Mouse (Mus musculus) embryonic facial prominence, embryonic 13.5 days (tissue): ENCODE measurements around the gene Tmem11. TPM values are rescaled to one million over a fixed set of nuclear protein-coding genes. Genes with fewer than 3 reads are reported as not detected.
"Not testable (repeated sequence)": the region's sequence is repeated elsewhere in the genome, so short reads cannot be mapped to it uniquely, and the experiment has no call there.

Experiments
- ATAC-seq: fragments of 200-750 bp; cut with Nextera tagmentation; 2 replicates; pipeline ENCODE4 v1.8.0; 2017; ENCODE audit warnings: low read depth; ENCODE audit not compliant: insufficient number of reproducible peaks, insufficient read depth, low FRiP score, low TSS enrichment
- H3K27ac ChIP-seq: fragments of 300-500 bp; sonication (generic); 2 replicates; pipeline ENCODE4 v1.5.1; 2015; ENCODE audit warnings: moderate library complexity, mild to moderate bottlenecking, inconsistent platforms
- H3K27me3 ChIP-seq: fragments of 300-500 bp; sonication (generic); 2 replicates; pipeline ENCODE4 v1.6.1; 2015; ENCODE audit warnings: mild to moderate bottlenecking, inconsistent platforms
- H3K36me3 ChIP-seq: fragments of 300-500 bp; sonication (generic); 2 replicates; pipeline ENCODE4 v1.6.1; 2015; ENCODE audit warnings: mild to moderate bottlenecking, inconsistent platforms
- H3K4me1 ChIP-seq: fragments of 300-500 bp; sonication (generic); 2 replicates; pipeline ENCODE4 v1.6.1; 2015; ENCODE audit warnings: inconsistent platforms
- H3K4me2 ChIP-seq: fragments of 300-500 bp; sonication (generic); 2 replicates; pipeline ENCODE4 v1.6.1; 2015; ENCODE audit warnings: moderate library complexity, mild to moderate bottlenecking, inconsistent platforms
- H3K4me3 ChIP-seq: fragments of 300-500 bp; sonication (generic); 2 replicates; pipeline ENCODE4 v1.5.1; 2015; ENCODE audit warnings: mild to moderate bottlenecking, inconsistent platforms
- H3K9ac ChIP-seq: fragments of 300-500 bp; sonication (generic); 2 replicates; pipeline ENCODE4 v1.6.1; 2015; ENCODE audit warnings: mild to moderate bottlenecking, inconsistent platforms
- H3K9me3 ChIP-seq: fragments of 300-500 bp; sonication (generic); 2 replicates; pipeline ENCODE4 v1.6.1; 2016; ENCODE audit warnings: inconsistent platforms
- WGBS: fragments of 180-500 bp; shearing (Covaris S2); methylation state at CpG from one replicate; pipeline ENCODE4 v1.1.7; 2015; ENCODE audit warnings: mixed read lengths; 5-methylcytosine and 5-hydroxymethylcytosine counted together
- polyA plus RNA-seq: library from polyadenylated mRNA; unstranded; fragments of >200 nt; fragmentation: Nextera tagmentation; extraction: Ambion mirVana; gene quantifications from 2 replicates; pipeline ENCODE4 v1.2.1, GENCODE M21; 2015

Gene Tmem11
- polyA plus RNA-seq, 1 experiment from 2014 or later, result 61.9 TPM

DNA sequence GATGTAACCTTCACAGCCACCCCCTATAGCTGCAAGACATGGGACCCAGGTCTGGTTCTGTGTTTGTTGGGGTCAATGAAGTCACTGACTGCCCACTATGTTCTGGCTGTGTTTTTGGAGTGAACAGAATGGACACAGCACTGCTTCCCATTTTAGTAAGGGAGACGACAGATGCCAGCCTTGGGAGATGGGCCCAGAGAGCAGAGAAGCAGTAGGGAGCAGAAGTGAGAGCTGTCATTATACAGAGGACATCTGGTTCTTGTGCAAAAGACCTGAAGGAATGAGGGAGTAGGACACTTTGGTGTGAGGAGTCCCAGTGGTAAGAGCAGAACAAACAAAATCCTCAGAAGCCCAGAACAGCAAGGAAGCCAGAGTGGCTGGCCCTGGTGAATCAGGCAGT, 30.6 kb upstream of the Tmem11 start:
- Histone ChIP-seq H3K27ac (no peak overlapping the region), H3K9ac (no peak overlapping the region), H3K4me3 (no peak overlapping the region), H3K36me3 (peaks cover 26% of the 10 kb centered on the region), H3K27me3 (no peaks in the 10 kb centered on the region), H3K4me2 (no peak overlapping the region), H3K9me3 (no peaks in the 10 kb centered on the region), H3K4me1 (peaks cover 23% of the 10 kb centered on the region)
- ATAC-seq, result no peak
- WGBS, result 79% methylated on average over 1 of the region's 1 CpGs

DNA sequence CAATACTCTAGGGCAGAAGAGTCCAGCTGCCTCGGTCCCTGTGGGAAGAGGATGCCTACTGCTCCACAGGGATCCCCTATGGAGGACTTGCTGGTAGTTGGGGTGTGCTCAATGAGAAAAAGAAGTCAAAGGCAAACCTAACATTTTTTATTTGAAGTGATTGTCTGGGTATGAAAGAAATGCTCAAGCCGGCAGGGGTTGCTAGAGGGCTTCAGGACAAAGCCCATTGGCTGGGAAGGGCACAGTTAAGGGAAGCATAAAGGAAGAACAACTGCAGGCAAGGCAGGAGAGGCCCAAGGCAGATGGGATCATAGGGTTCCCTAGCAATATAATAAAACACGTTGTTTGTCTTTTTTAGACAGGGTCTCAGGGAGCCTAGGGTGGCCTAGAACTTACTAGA, 29.0 kb upstream of the Tmem11 start:
- H3K27ac ChIP-seq, result no peak overlapping the region
- WGBS, result 65% methylated on average over 3 of the region's 3 CpGs
- H3K4me3 ChIP-seq, result no peak overlapping the region
- no peaks in the 10 kb centered on the region for H3K27me3 ChIP-seq
- ATAC-seq, result no peak
- no peaks in the 10 kb centered on the region for H3K9me3 ChIP-seq
- H3K4me1 ChIP-seq, result peaks cover 16% of the 10 kb centered on the region
- peaks cover 41% of the 10 kb centered on the region for H3K36me3 ChIP-seq
- no peak overlapping the region for H3K4me2 ChIP-seq
- H3K9ac ChIP-seq, result no peak overlapping the region

DNA sequence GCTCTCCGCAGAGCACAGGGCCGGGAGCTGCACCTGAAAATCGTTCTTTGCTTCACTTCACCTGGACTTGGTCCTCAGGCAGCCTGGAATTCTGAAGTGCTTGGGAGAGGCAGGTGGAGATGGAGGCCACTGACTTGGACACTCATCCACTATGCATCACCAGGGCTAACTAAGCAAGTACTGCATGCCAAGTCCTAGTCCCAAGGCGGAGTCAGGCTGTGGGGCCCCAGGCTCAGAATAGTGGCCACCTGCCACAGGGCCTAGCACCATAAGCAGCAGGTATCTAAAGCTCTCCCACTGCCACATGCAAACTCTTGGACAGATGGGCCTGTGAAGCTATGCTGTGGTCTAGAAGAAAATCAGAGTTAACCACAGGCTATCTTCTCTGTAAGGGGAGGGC, 27.4 kb upstream of the Tmem11 start:
- peaks cover 7% of the 10 kb centered on the region for H3K4me1 ChIP-seq
- 93% methylated on average over 4 of the region's 4 CpGs for WGBS
- ATAC-seq, result no peak

DNA sequence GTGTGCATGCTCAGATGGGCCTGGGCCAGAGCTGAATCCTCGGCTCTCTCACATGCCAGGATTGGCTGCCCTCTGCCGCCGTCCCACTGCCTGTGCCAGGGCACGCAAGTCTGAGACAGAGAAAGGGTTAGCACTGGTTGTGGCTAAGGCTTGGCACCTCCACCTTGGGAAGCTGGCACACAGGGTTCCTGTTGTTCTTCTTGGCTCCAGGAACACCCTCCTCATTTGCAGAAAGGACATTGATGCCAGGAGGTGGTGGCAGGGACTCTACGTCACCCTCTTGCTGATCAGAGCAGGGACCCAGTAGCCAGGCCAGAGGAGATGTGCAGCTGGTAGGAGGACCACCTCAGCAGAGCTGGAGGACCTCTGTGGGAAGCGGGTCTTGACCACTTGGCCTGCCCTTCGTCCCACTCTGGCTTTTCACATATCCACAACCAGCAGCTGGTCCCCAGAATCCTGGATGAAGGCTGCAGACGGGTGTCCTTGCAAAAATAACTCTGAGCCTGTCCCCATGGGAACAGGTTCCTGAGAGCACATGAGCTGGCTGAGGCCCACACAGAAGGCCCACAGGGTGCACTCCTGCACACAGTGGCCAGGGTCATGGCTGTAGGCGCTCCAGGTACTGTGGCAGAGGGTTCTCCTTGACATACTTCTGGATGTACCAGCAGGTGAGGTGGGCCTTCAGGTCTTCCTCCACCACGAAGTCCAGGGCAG, 26.5 kb upstream of the Tmem11 start:
- WGBS, result 90% methylated on average over 10 of the region's 10 CpGs
- Histone ChIP-seq H3K9me3 (no peaks in the 10 kb centered on the region), H3K27ac (no peak overlapping the region), H3K4me2 (no peak overlapping the region), H3K4me3 (no peak overlapping the region), H3K36me3 (peaks cover 41% of the 10 kb centered on the region), H3K4me1 (peaks cover 5% of the 10 kb centered on the region; the same call in 1 of the 2 replicates), H3K27me3 (no peaks in the 10 kb centered on the region), H3K9ac (no peak overlapping the region)
- no peak for ATAC-seq

More for the DNA sequence above, 27.4 kb upstream of the Tmem11 start:
- no peaks in the 10 kb centered on the region for H3K9me3 ChIP-seq
- no peak overlapping the region for H3K9ac ChIP-seq
- no peak overlapping the region for H3K4me3 ChIP-seq
- no peak overlapping the region for H3K4me2 ChIP-seq
- H3K27ac ChIP-seq, result no peak overlapping the region
- no peaks in the 10 kb centered on the region for H3K27me3 ChIP-seq
- peaks cover 41% of the 10 kb centered on the region for H3K36me3 ChIP-seq

DNA sequence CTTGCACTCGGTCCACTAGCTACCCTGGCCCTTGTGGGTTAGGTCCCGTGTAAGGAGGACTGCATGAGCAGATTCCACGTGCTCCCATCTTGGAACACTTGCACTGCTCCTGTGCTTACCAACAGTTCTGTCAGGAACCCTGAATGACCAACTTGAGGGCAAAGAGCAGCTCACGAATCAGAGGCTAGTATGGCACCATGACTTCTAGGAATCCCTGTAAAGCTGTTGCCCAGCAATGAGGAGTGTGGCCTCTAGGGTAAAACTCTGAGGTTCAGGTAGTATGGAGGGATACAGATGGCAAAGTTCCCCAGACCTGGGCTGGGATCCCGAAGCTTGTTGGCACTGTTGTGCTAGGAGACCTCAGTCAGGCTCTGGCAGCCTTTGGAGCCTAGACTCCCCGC, 24.6 kb upstream of the Tmem11 start:
- Histone ChIP-seq H3K4me2 (no peak overlapping the region), H3K36me3 (peaks cover 39% of the 10 kb centered on the region), H3K9me3 (no peaks in the 10 kb centered on the region), H3K27me3 (no peaks in the 10 kb centered on the region), H3K4me3 (no peak overlapping the region), H3K27ac (no peak overlapping the region), H3K9ac (no peak overlapping the region), H3K4me1 (peaks cover 5% of the 10 kb centered on the region; the same call in 1 of the 2 replicates)
- no peak for ATAC-seq
- 89% methylated on average over 6 of the region's 6 CpGs for WGBS

DNA sequence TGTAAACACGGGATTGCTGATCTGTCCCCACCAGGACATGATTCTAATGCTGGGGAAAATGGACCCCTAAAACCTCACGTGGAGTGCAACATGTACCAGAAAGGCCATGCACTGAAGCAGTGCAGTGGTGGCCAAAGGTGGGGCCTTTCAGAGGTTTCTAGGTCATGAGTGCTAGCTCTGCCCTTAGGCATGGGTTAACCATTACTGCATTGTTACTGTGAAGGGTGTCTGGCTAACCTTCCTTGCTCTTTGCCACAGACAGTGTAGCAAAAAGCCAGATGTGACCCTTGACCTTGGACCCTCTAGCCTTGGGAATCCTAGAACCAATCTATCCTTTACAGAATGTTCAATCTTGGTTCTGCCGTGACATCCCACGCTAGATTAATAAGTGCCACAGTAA, 23.4 kb upstream of the Tmem11 start:
- WGBS, result 24% methylated on average over 4 of the region's 4 CpGs
- H3K4me2 ChIP-seq, result no peak overlapping the region
- H3K9ac ChIP-seq, result no peak overlapping the region
- no peaks in the 10 kb centered on the region for H3K9me3 ChIP-seq
- peaks cover 39% of the 10 kb centered on the region for H3K36me3 ChIP-seq
- H3K4me1 ChIP-seq, result peaks cover 5% of the 10 kb centered on the region; the same call in 1 of the 2 replicates
- H3K27ac ChIP-seq, result no peak overlapping the region
- no peaks in the 10 kb centered on the region for H3K27me3 ChIP-seq
- no peak overlapping the region for H3K4me3 ChIP-seq
- no peak for ATAC-seq

DNA sequence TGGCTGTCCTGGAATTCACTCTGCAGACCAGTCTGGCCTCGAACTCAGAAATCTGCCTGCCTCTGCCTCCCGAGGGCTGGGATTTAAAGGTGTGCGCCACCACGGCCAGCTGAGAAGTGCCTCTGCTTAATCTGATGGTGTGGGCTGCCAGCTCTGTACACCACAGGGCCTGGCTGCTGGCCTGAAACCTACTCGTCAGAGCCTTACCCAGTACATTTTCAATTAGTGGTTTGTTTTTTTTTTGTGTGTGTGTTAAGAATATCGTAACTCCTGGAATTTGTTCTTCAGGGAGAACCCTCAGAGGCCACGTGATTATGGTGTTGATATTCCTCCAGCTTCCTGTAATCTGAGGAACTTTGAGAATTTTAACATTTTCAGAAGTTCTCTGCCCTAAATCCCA, 22.9 kb upstream of the Tmem11 start:
- WGBS, result 63% methylated on average over 7 of the region's 7 CpGs

DNA sequence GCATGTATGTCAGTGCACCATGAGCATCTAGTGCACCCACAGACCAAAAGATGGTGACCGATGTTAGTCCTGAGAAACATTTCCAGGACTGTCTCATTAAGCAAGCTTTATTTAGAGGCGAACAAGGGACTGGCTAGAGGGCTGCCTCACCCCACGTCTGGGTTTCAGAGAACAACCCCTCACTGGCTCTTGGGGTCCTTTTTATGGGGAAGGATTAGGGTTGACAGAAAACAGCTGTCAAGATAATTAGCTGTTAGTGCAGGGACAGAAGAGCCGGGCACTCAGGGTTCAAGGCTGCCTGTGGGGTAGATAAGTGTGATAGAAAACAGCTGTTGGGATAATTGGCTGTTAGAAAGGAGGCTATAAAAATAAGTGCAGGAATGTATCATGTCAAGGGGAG, 16.8 kb upstream of the Tmem11 start:
- no peak overlapping the region for H3K4me2 ChIP-seq
- no peak for ATAC-seq
- H3K9ac ChIP-seq, result no peak overlapping the region
- H3K27me3 ChIP-seq, result no peaks in the 10 kb centered on the region
- no peaks in the 10 kb centered on the region for H3K36me3 ChIP-seq
- 10% methylated on average over 4 of the region's 4 CpGs for WGBS
- no peak overlapping the region for H3K27ac ChIP-seq
- no peak overlapping the region for H3K4me3 ChIP-seq
- H3K9me3 ChIP-seq, result no peaks in the 10 kb centered on the region
- peaks cover 7% of the 10 kb centered on the region for H3K4me1 ChIP-seq

More for the DNA sequence above, 22.9 kb upstream of the Tmem11 start:
- Histone ChIP-seq H3K27ac (no peak overlapping the region), H3K27me3 (no peaks in the 10 kb centered on the region), H3K36me3 (peaks cover 39% of the 10 kb centered on the region), H3K4me3 (no peak overlapping the region), H3K4me1 (peaks cover 5% of the 10 kb centered on the region; the same call in 1 of the 2 replicates), H3K4me2 (no peak overlapping the region), H3K9me3 (no peaks in the 10 kb centered on the region), H3K9ac (no peak overlapping the region)
- ATAC-seq, result no peak

DNA sequence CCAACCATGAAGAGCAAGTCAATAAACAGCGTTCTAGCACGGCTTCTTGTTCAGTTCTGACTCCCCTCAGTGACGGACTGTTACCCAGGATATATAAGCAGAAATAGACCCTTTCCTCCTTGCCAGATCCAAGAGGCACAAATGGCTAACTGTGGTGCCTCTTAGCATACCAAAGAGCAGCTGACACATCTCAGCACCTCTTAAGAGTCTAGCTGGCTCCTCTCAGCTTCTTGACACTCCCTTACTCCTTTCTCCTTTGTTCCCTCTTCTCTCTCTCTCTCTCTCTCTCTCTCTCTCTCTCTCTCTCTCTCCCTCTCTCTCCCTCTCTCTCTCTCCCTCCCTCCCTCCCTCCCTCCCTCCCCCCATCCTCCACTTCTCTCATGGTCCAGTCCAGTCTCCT, 11.7 kb upstream of the Tmem11 start:
- Histone ChIP-seq H3K4me3 (no peak overlapping the region), H3K36me3 (no peaks in the 10 kb centered on the region), H3K9ac (no peak overlapping the region), H3K27me3 (no peaks in the 10 kb centered on the region), H3K4me2 (no peak overlapping the region), H3K4me1 (peaks cover 3% of the 10 kb centered on the region), H3K9me3 (no peaks in the 10 kb centered on the region), H3K27ac (no peak overlapping the region)
- 46% methylated on average over 3 of the region's 3 CpGs for WGBS
- ATAC-seq, result no peak

DNA sequence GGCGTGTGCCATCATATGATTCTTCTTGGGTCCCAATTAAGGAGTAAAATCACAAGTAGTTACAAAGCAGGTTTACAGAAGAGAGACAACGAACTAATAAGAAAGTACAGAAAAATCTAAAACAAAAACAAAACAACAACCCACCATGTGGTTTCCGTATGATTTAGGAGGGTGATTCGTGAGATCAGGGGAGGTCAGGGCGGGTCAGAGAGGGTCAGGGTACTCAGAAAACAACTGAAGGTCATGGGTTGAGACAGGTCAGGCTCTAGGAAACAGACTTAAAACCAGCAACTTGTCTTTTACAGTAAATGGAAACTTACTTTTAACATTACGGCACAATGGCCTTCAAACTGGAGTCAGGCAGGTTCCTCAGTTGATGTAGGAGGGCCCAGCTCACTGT, 11.2 kb upstream of the Tmem11 start:
- Histone ChIP-seq H3K4me1 (no peaks in the 10 kb centered on the region), H3K27ac (no peak overlapping the region), H3K4me2 (no peak overlapping the region), H3K27me3 (no peaks in the 10 kb centered on the region), H3K36me3 (no peaks in the 10 kb centered on the region), H3K4me3 (no peak overlapping the region), H3K9me3 (no peaks in the 10 kb centered on the region), H3K9ac (no peak overlapping the region)
- 42% methylated on average over 6 of the region's 6 CpGs for WGBS
- ATAC-seq, result no peak

DNA sequence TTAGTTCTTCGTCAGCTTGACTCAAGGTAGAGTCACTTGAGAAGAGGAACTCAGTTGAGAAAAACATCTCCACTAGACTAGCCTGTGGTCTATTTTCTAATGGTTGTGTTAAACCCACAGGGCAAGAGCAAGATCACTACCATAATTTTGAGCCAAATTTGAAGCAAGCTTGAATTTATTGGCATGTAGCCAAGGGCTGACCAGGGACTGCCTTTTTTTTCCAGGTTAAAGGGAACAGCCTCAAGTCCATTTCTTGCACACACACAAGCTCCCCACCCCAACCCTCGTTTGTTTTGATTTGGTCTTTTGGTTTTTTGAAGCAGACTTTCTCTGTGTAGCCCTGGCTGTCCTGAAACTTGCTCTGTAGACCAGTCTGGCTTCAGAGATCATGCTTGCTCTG, 10.8 kb upstream of the Tmem11 start:
- Histone ChIP-seq H3K36me3 (no peaks in the 10 kb centered on the region), H3K4me2 (no peak overlapping the region), H3K27me3 (no peaks in the 10 kb centered on the region), H3K27ac (no peak overlapping the region), H3K4me1 (no peaks in the 10 kb centered on the region), H3K9me3 (no peaks in the 10 kb centered on the region), H3K4me3 (no peak overlapping the region), H3K9ac (no peak overlapping the region)
- no peak for ATAC-seq
- WGBS, result 49% methylated on average over 2 of the region's 2 CpGs

DNA sequence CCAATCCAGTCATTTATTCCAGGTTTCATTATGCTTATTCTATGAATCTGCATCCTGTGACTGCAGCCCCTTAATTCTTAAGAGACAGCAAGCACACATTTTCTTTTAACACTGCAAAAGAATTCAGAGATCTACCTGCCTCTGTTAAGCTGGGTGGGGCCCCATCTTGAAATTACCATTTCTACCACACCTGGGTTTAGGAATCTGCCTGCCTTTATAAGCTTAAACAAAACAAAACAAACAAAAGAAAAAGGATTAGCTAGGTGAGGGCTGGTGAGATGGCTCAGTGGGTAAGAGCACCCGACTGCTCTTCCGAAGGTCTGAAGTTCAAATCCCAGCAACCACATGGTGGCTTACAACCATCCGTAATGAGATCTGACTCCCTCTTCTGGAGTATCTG, 7.9 kb upstream of the Tmem11 start:
- H3K4me3 ChIP-seq, H3K9me3 ChIP-seq, H3K9ac ChIP-seq, H3K4me1 ChIP-seq, ATAC-seq, H3K27me3 ChIP-seq, H3K4me2 ChIP-seq, H3K36me3 ChIP-seq, H3K27ac ChIP-seq: not testable (repeated sequence)
- 81% methylated on average over 3 of the region's 3 CpGs for WGBS
